Mouse (Mus musculus): Measurements from ENCODE around the gene Ebf3. TPM values are rescaled to one million over a fixed set of nuclear protein-coding genes. Genes with fewer than 3 reads are reported as not detected.

The Ebf3 gene
- polyA plus RNA-seq, 1 experiment from 2014 or later, result 0.80 TPM

DNA sequence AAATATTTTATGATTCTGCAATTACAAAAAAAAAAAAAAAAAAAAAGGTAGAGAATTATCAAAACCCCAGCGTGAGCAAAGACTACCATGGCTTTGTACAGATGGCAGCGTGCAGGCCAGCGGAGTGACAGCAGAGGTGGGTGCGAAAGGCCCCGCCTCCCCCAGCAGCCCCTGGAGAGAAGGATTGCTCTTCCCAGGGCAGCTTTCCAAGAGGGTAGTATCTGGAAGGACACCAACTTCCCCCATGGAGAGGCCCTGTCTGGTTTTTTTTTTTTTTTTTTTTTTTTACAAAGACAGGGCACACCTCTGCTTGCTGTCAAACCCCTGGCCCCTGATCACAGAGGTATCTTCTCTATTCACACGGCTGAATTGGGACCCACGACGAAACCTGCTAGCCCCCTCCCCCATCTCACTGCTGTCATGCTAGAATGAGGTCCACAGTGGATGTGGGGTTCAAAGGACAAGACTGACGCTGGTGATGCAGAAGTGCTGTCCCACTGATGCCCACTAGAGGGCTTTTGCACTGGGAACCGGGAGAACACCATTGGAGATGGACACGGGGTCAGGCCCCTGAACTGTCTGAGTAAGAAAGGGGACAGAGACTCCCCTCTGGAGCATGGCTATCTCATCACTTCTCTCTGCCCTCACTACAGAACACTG is 67.9 kb downstream of the Ebf3 start:
- Histone ChIP-seq H3K36me3 (no peaks in the 10 kb centered on the region), H3K9ac (replicated peaks) (no peak overlapping the region), H3K4me2 (replicated peaks) (no peak overlapping the region), H3K4me3 (no peak overlapping the region), H3K9me3 (no peaks in the 10 kb centered on the region), H3K4me1 (peaks cover 38% of the 10 kb centered on the region), H3K27me3 (peaks cover 69% of the 10 kb centered on the region), H3K27ac (replicated peaks) (no peak overlapping the region)
- WGBS, result 28% methylated on average over 11 of the region's 11 CpGs
- ATAC-seq (replicated peaks), result no peak

DNA sequence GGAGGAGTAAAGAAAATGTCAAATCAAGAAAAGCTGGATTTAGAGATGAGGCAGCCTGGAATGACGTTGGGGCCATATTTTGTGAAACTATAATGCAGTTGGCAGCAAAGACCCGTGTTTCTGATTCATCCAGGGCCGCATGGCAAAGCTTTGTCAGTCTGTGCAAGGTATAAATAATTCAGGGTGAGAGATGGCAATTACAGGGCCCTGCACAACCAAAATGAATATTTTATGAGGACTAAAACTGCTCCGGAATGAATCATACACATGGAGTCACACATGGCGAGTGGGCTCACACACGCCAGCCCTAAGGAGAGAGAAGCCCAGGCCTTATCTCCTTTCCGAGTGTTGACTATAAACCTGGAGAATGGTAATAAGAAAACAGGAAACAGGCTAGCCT is 69.4 kb downstream of the Ebf3 start:
- ATAC-seq (replicated peaks), result 0 out of 2 replicates have a peak, but pooled peaks have one; percentile 41
- no peaks in the 10 kb centered on the region for H3K36me3 ChIP-seq
- H3K27me3 ChIP-seq, result peaks cover 78% of the 10 kb centered on the region
- peaks cover 26% of the 10 kb centered on the region for H3K4me1 ChIP-seq
- no peaks in the 10 kb centered on the region for H3K9me3 ChIP-seq
- no peak overlapping the region for H3K4me3 ChIP-seq
- H3K9ac ChIP-seq (replicated peaks), result no peak overlapping the region
- WGBS, result 42% methylated on average over 7 of the region's 7 CpGs
- no peak overlapping the region for H3K27ac ChIP-seq (replicated peaks)
- no peak overlapping the region for H3K4me2 ChIP-seq (replicated peaks)

DNA sequence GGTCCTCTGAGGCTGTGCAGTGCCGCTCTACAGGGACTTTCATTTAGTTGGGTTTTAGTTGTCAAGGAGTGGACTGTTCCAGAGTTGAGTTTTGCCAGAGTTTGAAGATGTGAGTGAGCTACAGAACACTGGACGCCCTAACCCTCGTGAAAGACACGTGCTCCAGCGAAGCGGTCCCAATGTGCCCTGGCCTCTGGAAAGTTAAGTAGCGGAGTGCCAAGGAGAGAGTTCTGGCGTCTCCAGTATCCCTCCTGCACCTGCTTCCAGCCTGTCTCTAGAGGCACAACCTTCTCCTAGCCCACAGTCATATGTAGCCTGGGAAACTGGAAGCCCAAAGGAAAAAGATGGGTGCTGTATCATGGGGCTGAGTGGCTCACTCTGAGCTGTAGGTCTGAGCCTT is 73.8 kb downstream of the Ebf3 start:
- 85% methylated on average over 8 of the region's 8 CpGs for WGBS
- Histone ChIP-seq H3K4me2 (replicated peaks) (no peak overlapping the region), H3K27ac (replicated peaks) (no peak overlapping the region), H3K4me3 (no peak overlapping the region), H3K9me3 (no peaks in the 10 kb centered on the region), H3K27me3 (peaks cover 89% of the 10 kb centered on the region), H3K4me1 (peaks cover 34% of the 10 kb centered on the region), H3K36me3 (no peaks in the 10 kb centered on the region), H3K9ac (replicated peaks) (no peak overlapping the region)
- no peak for ATAC-seq (replicated peaks)

DNA sequence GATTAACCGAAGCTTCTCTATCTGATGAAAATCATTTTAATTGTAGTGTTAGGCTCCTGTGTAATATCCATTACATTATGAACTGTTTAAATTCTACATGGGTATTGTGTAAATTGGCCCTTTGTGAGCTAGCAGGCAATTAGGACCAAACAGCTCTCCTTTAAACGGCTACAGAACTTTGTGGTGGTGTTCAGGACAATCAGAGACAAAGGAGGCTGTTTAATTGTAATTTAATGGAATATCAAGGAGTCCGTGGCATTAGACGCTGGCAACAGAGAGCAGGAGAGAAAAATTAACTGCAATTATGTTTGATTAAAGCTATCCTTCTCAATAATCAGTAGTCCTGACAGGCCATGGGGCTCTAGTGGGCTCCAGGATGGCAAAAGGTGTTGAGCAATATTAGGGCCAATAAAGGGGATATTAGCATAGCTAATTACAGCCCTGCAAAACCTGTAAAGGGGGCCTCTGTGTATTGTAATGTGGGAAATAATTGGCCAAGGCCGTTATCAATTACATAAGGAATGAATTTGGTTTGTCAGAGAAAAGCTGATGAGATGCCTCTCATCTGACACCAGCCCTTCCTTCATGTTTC is 74.6 kb downstream of the Ebf3 start:
- H3K9me3 ChIP-seq, result no peaks in the 10 kb centered on the region
- H3K27ac ChIP-seq (replicated peaks), result no peak overlapping the region
- no peaks in the 10 kb centered on the region for H3K36me3 ChIP-seq
- H3K4me2 ChIP-seq (replicated peaks), result no peak overlapping the region
- peaks cover 90% of the 10 kb centered on the region for H3K27me3 ChIP-seq
- H3K4me3 ChIP-seq, result no peak overlapping the region
- no peak for ATAC-seq (replicated peaks)
- peaks cover 26% of the 10 kb centered on the region for H3K4me1 ChIP-seq
- WGBS, result 16% methylated on average over 5 of the region's 5 CpGs
- no peak overlapping the region for H3K9ac ChIP-seq (replicated peaks)

DNA sequence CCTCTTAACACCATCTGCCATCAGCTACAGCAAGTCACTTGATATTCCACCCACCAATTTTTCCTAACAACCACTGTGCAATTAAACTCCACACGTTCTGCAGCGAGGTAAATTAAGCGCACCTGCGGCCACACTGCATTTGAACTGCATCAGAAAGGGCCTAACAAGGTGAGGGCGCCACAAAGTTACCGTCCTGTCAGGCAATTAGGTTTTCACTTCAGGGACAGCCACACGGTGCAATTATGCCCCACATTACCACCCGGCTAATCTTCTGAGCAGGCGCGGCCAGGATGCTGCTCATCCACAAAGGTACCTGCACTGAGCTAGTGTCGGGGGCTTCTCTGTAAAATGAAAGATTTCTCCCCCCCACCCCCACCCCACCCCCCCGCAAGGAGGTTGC is 76.8 kb downstream of the Ebf3 start:
- Histone ChIP-seq H3K4me2 (replicated peaks) (no peak overlapping the region), H3K27me3 (peaks cover 82% of the 10 kb centered on the region), H3K9ac (replicated peaks) (no peak overlapping the region), H3K27ac (replicated peaks) (no peak overlapping the region), H3K9me3 (no peaks in the 10 kb centered on the region), H3K36me3 (no peaks in the 10 kb centered on the region), H3K4me3 (no peak overlapping the region), H3K4me1 (peaks cover 20% of the 10 kb centered on the region)
- no peak for ATAC-seq (replicated peaks)
- 35% methylated on average over 12 of the region's 12 CpGs for WGBS

DNA sequence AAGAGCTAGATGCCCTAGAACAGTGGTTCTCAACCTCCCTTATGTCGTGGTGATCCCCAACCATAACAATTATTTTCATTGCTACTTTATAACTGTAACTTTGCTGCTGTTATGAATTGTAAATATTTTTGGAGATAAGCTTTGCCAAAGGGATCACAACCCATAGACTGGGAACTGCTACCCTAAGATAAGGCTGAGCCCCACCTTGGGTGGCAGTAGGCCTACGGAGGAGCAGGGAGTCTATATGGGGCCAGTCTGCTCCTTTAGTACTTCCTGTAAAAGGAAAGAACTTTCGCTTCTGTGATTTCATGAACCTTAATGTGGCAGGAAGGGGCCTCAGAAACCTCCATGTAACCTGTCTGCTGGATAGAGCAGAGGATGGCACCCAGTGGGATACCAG is 90.4 kb downstream of the Ebf3 start:
- H3K4me2 ChIP-seq (replicated peaks), result no peak overlapping the region
- no peak overlapping the region for H3K27ac ChIP-seq (replicated peaks)
- H3K9me3 ChIP-seq, result no peaks in the 10 kb centered on the region
- H3K27me3 ChIP-seq, result peaks cover 54% of the 10 kb centered on the region
- no peak overlapping the region for H3K9ac ChIP-seq (replicated peaks)
- H3K4me1 ChIP-seq, result peaks cover 38% of the 10 kb centered on the region
- no peak for ATAC-seq (replicated peaks)
- 95% methylated on average over 3 of the region's 3 CpGs for WGBS
- no peak overlapping the region for H3K4me3 ChIP-seq
- no peaks in the 10 kb centered on the region for H3K36me3 ChIP-seq

DNA sequence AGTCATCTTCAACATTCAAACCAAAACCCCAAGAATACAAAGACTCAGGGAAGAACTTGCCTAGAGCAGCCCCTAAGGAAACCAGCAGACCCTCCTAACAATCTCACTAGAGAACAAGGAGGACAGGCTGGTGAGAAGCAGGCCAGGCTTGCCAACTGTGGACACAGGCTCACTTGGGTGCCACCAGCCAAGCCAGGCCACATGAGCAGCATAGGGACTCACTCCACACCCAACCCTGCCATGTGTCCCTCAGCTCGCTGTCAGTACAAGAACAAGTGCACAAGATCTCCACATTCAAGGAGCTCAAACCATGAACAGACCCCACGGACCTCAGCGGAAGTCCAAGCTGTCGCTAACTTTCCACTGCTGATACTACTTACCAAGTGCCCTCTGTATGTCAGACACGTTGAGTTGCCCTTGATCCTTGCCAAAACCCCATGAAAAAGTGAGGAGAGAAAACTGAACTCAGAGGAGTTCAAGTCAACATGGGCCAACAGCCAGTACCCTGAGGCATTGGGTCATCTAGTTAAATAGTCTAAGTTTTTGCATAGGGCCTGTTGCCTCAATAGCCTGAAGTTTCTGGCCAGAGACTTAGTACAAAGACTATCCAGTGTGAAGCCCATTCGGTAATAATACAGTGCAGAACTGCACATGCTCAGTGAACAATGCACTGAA is 91.3 kb downstream of the Ebf3 start:
- Histone ChIP-seq H3K9me3 (no peaks in the 10 kb centered on the region), H3K36me3 (no peaks in the 10 kb centered on the region), H3K27ac (replicated peaks) (no peak overlapping the region), H3K4me2 (replicated peaks) (no peak overlapping the region), H3K4me1 (peaks cover 30% of the 10 kb centered on the region), H3K9ac (replicated peaks) (no peak overlapping the region), H3K4me3 (no peak overlapping the region), H3K27me3 (peaks cover 58% of the 10 kb centered on the region)
- 88% methylated on average over 6 of the region's 6 CpGs for WGBS
- no peak for ATAC-seq (replicated peaks)

DNA sequence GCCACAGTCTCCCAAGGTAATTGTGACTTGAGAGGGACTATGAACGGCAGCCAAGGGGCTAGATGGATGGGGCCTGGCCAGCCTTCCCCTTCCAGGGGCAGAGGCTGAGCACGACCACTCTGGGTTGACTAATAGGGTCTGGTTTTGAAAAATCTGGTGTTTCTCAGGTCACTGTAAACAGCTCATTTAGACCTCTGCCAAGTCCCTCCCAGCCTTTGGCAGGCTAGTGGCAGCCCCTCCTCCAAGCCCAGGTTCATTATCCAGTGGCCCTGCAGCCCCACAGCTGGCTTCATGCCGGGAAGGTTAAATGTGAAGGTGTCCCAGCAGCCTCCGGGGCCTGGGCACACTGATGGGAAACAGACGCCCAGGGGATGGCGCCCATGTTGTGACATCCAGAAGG is 92.6 kb downstream of the Ebf3 start:
- H3K4me2 ChIP-seq (replicated peaks), result no peak overlapping the region
- ATAC-seq (replicated peaks), result peak; percentile 80
- H3K36me3 ChIP-seq, result no peaks in the 10 kb centered on the region
- peaks cover 20% of the 10 kb centered on the region for H3K4me1 ChIP-seq
- no peak overlapping the region for H3K9ac ChIP-seq (replicated peaks)
- no peaks in the 10 kb centered on the region for H3K9me3 ChIP-seq
- H3K27ac ChIP-seq (replicated peaks), result no peak overlapping the region
- no peak overlapping the region for H3K4me3 ChIP-seq
- peaks cover 56% of the 10 kb centered on the region for H3K27me3 ChIP-seq
- WGBS, result 15% methylated on average over 6 of the region's 6 CpGs

DNA sequence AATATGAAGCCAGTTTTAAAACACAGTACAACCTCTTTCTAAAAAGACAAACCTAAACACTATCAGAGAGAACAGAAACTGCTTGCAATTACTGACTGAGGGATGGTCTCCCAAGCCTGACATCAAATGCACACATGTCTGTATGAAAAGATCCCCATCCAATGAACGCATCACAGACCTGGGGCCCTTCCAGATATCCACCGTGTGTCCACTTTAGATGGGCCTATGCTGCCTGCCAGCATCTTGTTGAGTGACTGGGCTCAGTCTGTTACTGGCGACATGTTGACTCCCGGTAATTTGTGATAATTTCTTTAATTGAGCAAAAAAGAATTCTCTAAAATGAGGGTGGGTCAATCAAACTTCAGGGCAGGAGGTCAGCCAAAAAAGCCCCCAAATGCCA is 93.8 kb downstream of the Ebf3 start:
- peaks cover 46% of the 10 kb centered on the region for H3K27me3 ChIP-seq
- H3K4me3 ChIP-seq, result no peak overlapping the region
- H3K9me3 ChIP-seq, result no peaks in the 10 kb centered on the region
- H3K27ac ChIP-seq (replicated peaks), result no peak overlapping the region
- ATAC-seq (replicated peaks), result no peak
- 68% methylated on average over 4 of the region's 4 CpGs for WGBS
- no peak overlapping the region for H3K4me2 ChIP-seq (replicated peaks)
- H3K36me3 ChIP-seq, result no peaks in the 10 kb centered on the region
- no peak overlapping the region for H3K9ac ChIP-seq (replicated peaks)
- peaks cover 20% of the 10 kb centered on the region for H3K4me1 ChIP-seq

DNA sequence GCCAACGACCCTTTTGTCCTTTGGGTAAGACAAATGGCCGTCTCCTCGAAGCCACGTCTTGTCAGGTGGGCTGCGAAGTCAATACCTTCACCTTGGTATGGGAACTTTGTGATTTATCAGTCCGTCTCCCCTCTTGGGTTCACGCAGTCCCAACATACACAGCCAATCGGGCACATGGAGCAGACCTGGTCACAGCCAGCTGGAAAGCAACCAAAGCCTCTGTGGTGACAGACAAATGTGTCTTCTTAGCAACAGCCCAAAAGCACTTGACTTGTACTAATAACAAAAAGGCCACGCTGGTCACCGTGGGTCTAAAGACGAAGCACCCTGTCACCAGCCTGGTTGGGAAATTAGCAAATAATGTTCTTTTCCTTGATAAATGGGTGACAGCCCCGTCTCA is 95.5 kb downstream of the Ebf3 start:
- Histone ChIP-seq H3K4me1 (peaks cover 17% of the 10 kb centered on the region), H3K36me3 (no peaks in the 10 kb centered on the region), H3K4me2 (replicated peaks) (no peak overlapping the region), H3K9me3 (no peaks in the 10 kb centered on the region), H3K9ac (replicated peaks) (no peak overlapping the region), H3K27me3 (peaks cover 42% of the 10 kb centered on the region), H3K27ac (replicated peaks) (no peak overlapping the region), H3K4me3 (no peak overlapping the region)
- 91% methylated on average over 12 of the region's 12 CpGs for WGBS
- ATAC-seq (replicated peaks), result no peak

DNA sequence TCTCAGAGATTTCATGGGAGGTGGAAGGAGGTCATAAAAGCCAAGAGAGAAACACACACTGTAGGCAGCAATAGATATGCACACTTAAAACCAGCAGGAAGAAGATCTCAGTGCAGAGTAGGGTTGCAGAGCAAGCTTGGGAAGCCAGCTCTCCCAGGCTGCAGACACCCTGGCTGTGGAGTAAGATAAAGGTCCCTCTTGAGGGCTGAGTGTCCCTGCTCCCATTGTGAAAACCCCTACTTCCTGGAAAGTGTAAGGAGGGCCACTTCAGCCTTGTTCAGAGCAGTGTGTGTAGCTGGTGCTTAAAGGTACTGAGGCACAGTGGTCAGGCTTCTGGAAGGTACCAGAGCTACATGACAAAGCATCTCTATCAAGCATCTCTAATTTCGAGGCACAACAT is 100.8 kb downstream of the Ebf3 start:
- Histone ChIP-seq H3K27me3 (peaks cover 59% of the 10 kb centered on the region), H3K9ac (replicated peaks) (no peak overlapping the region), H3K36me3 (no peaks in the 10 kb centered on the region), H3K4me1 (0 out of 2 replicates have a peak, but pooled peaks cover 4% of the 10 kb centered on the region), H3K9me3 (no peaks in the 10 kb centered on the region), H3K4me3 (no peak overlapping the region), H3K27ac (replicated peaks) (no peak overlapping the region), H3K4me2 (replicated peaks) (no peak overlapping the region)
- 80% methylated on average over 1 of the region's 1 CpGs for WGBS
- ATAC-seq (replicated peaks), result no peak

DNA sequence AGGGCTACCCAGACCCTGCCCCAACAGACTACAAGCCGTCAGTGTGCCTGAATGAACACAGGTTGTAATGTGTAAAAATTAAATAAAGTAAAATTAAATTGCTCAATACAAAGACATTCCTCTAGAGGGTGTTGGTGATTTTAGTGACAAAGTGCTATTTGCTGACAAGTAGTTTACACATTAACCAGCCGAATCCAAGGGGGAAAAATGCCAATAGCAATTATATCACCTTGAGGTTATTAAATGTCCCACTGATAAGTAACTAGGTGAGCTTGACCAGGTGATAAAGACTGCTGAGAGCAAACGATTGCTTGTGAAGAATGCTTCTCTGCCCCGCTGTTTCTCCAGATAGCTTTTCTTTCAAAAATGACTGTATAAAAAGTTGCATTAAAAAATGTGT is 102.9 kb downstream of the Ebf3 start:
- Histone ChIP-seq H3K9ac (replicated peaks) (no peak overlapping the region), H3K9me3 (no peaks in the 10 kb centered on the region), H3K27ac (replicated peaks) (no peak overlapping the region), H3K27me3 (peaks cover 66% of the 10 kb centered on the region), H3K4me3 (no peak overlapping the region), H3K4me2 (replicated peaks) (no peak overlapping the region), H3K4me1 (peaks cover 9% of the 10 kb centered on the region; the same call in 1 of the 2 replicates), H3K36me3 (no peaks in the 10 kb centered on the region)
- ATAC-seq (replicated peaks), result no peak
- 67% methylated on average over 4 of the region's 4 CpGs for WGBS
